Mouse (Mus musculus): ENCODE measurements at regions not wholly inside any gene's neighbourhood (a gene's known extent, or its start where the extent isn't known, plus 50 kb on each side); places are given as distances from the start of the nearest gene placed in this dataset.
"Not testable (repeated sequence)": the region's sequence is repeated elsewhere in the genome, so short reads cannot be mapped to it uniquely, and the experiment has no call there.

GRCm38 (mm10) chr8:71823655-71824622 is 57.9 kb upstream of the Zfp709 start:
- DNase-seq; intact Hi-C loops (cut with DNase I): not testable (repeated sequence)

GRCm38 (mm10) chr8:71822749-71823148 is 59.1 kb upstream of the Zfp709 start:
- intact Hi-C loops (cut with DNase I); DNase-seq: not testable (repeated sequence)

- DNase-seq; intact Hi-C loops (cut with DNase I): not testable (repeated sequence)
Observed at GRCm38 (mm10) chr8:71819936-71820335, 61.9 kb upstream of the Zfp709 start.

- intact Hi-C loops (cut with DNase I); DNase-seq: not testable (repeated sequence)
Observed at GRCm38 (mm10) chr8:71819381-71819780, 62.4 kb upstream of the Zfp709 start.

- intact Hi-C loops (cut with DNase I); DNase-seq: not testable (repeated sequence)
Observed at GRCm38 (mm10) chr8:71816272-71817034, 65.4 kb upstream of the Zfp709 start.

- DNase-seq; intact Hi-C loops (cut with DNase I): not testable (repeated sequence)
Observed at GRCm38 (mm10) chr8:71815813-71816212, 66.0 kb upstream of the Zfp709 start.

GRCm38 (mm10) chr8:71814740-71815514 is 66.9 kb upstream of the Zfp709 start:
- DNase-seq; intact Hi-C loops (cut with DNase I): not testable (repeated sequence)

- intact Hi-C loops (cut with DNase I); DNase-seq: not testable (repeated sequence)
Observed at GRCm38 (mm10) chr8:71813889-71814288, 67.9 kb upstream of the Zfp709 start.

GRCm38 (mm10) chr8:71813239-71813638 is 68.6 kb upstream of the Zfp709 start:
- DNase-seq; intact Hi-C loops (cut with DNase I): not testable (repeated sequence)

- DNase-seq; intact Hi-C loops (cut with DNase I): not testable (repeated sequence)
Observed at GRCm38 (mm10) chr8:71807788-71808187, 74.0 kb upstream of the Zfp709 start.

- intact Hi-C loops (cut with DNase I); DNase-seq: not testable (repeated sequence)
Observed at GRCm38 (mm10) chr8:71804586-71804985, 77.2 kb upstream of the Zfp709 start.

GRCm38 (mm10) chr8:71802226-71802625 is 76.7 kb upstream of the Fcho1 start:
- intact Hi-C loops (cut with DNase I); DNase-seq: not testable (repeated sequence)

- intact Hi-C loops (cut with DNase I) = not testable (repeated sequence)
- DNase-seq = peak; percentile 16 to 39
Observed at GRCm38 (mm10) chr8:71789031-71789460, 63.5 kb upstream of the Fcho1 start.

GRCm38 (mm10) chr8:71780624-71781023 is 55.1 kb upstream of the Fcho1 start:
- intact Hi-C loops (cut with DNase I); DNase-seq: not testable (repeated sequence)

GRCm38 (mm10) chr8:71779824-71780223 is 54.3 kb upstream of the Fcho1 start:
- intact Hi-C loops (cut with DNase I) = not testable (repeated sequence)

GRCm38 (mm10) chr8:71779380-71779779 is 53.9 kb upstream of the Fcho1 start:
- DNase-seq; intact Hi-C loops (cut with DNase I): not testable (repeated sequence)

More at GRCm38 (mm10) chr8:71779824-71780223, 54.3 kb upstream of the Fcho1 start:
- not testable (repeated sequence) for DNase-seq

- intact Hi-C loops (cut with DNase I) = no loop called here
- no peak for DNase-seq
Observed at GRCm38 (mm10) chr8:71778916-71779315, 53.4 kb upstream of the Fcho1 start.

Measured in heart, postnatal 36 days (tissue).